Mouse (Mus musculus) liver, adult 2 months (tissue): ENCODE data around the gene Lmln. TPM values are rescaled to one million over a fixed set of nuclear protein-coding genes. Genes with fewer than 3 reads are reported as not detected.
"Not testable (repeated sequence)": the region's sequence is repeated elsewhere in the genome, so short reads cannot be mapped to it uniquely, and the experiment has no call there.

Experiments
- DNase-seq: peaks from one replicate; pipeline ENCODE4 v3.0.0-alpha.2; 2011; ENCODE audit warnings: low read depth, low spot score; ENCODE audit errors: extremely low read depth
- H3K27ac ChIP-seq: fragments of 200-500 bp; replicated peaks from 2 replicates; pipeline ENCODE4 v1.5.1; 2012; ENCODE audit warnings: low read depth, mild to moderate bottlenecking, control low read depth, inconsistent platforms, low read length; ENCODE audit not compliant: insufficient read depth
- H3K27me3 ChIP-seq: fragments of 200-500 bp; 2 replicates; pipeline ENCODE4 v1.6.1; 2012; ENCODE audit warnings: mild to moderate bottlenecking, moderate library complexity, low read length, inconsistent platforms; ENCODE audit not compliant: control insufficient read depth, insufficient read depth
- H3K36me3 ChIP-seq: fragments of 200-500 bp; 2 replicates; pipeline ENCODE4 v1.6.1; 2012; ENCODE audit warnings: low read length, inconsistent platforms; ENCODE audit not compliant: control insufficient read depth, insufficient read depth
- H3K4me1 ChIP-seq: fragments of 200-500 bp; 2 replicates; pipeline ENCODE4 v1.6.1; 2011; ENCODE audit warnings: low read length; ENCODE audit not compliant: control insufficient read depth, insufficient read depth
- H3K4me3 ChIP-seq: fragments of 200-500 bp; 2 replicates; pipeline ENCODE4 v1.5.1; 2011; ENCODE audit warnings: low read depth, mild to moderate bottlenecking, control low read depth, low read length, moderate library complexity; ENCODE audit not compliant: insufficient read depth
- H3K79me2 ChIP-seq: fragments of 200-500 bp; 2 replicates; pipeline ENCODE4 v1.6.1; 2012; ENCODE audit warnings: inconsistent platforms, mild to moderate bottlenecking, low read length, moderate library complexity; ENCODE audit not compliant: control insufficient read depth, insufficient read depth
- H3K9ac ChIP-seq: fragments of 200-500 bp; 2 replicates; pipeline ENCODE4 v1.6.1; 2012; ENCODE audit warnings: low read depth, mild to moderate bottlenecking, control low read depth, inconsistent platforms, low read length
- CTCF ChIP-seq: fragments of 200-500 bp; IDR thresholded peaks from 2 replicates; pipeline ENCODE4 v1.5.1; 2011; ENCODE audit warnings: low read depth, low read length, control low read depth
- POLR2A ChIP-seq: fragments of 200-500 bp; IDR thresholded peaks from 2 replicates; pipeline ENCODE4 v1.6.1; 2011; ENCODE audit warnings: low read length, control low read depth; ENCODE audit not compliant: insufficient read depth; ENCODE audit errors: extremely low read depth
- WGBS: fragments of 180-500 bp; shearing (Covaris S2); methylation state at CpG from one replicate; pipeline ENCODE4 v1.1.7; 2018; 5-methylcytosine and 5-hydroxymethylcytosine counted together
- polyA plus RNA-seq: library from polyadenylated mRNA; depleted of rRNA; stranded (reverse); fragments of >200 nt; gene quantifications from 2 replicates; pipeline ENCODE4 v1.2.3, GENCODE M21; 2012
- total RNA-seq: library from RNA; depleted of rRNA; stranded (reverse); fragments of >200 nt; gene quantifications from 2 replicates; pipeline ENCODE4 v1.2.3, GENCODE M21; 2014

The Lmln gene
- total and polyA plus RNA-seq, 2 experiments: 0.81 to 1.8 TPM

- WGBS: 4% methylated on average over 4 of the region's 4 CpGs
- H3K36me3 ChIP-seq: no peaks in the 10 kb centered on the region
- H3K4me1 ChIP-seq: no peaks in the 10 kb centered on the region
- H3K9ac ChIP-seq: no peak overlapping the region
- H3K27ac ChIP-seq: no peak overlapping the region
- TF ChIP-seq CTCF: no peak
- no peak for TF ChIP-seq POLR2A
- H3K79me2 ChIP-seq: no peaks in the 10 kb centered on the region
- H3K27me3 ChIP-seq: no peaks in the 10 kb centered on the region
- peak; percentile 67 for DNase-seq
- no peak overlapping the region for H3K4me3 ChIP-seq
Observed at GRCm38 (mm10) chr16:33130731-33131130, 68.4 kb downstream of the Lmln start.

GRCm38 (mm10) chr16:33133186-33133585 is 70.9 kb downstream of the Lmln start:
- Histone ChIP-seq H3K79me2 (no peaks in the 10 kb centered on the region), H3K27ac (no peak overlapping the region), H3K4me1 (no peaks in the 10 kb centered on the region), H3K4me3 (no peak overlapping the region), H3K27me3 (no peaks in the 10 kb centered on the region), H3K36me3 (no peaks in the 10 kb centered on the region), H3K9ac (no peak overlapping the region)
- DNase-seq: no peak
- TF ChIP-seq CTCF (no peak), POLR2A (no peak)
- 90% methylated on average over 13 of the region's 13 CpGs for WGBS

- TF ChIP-seq POLR2A: no peak
- no peak for TF ChIP-seq CTCF
- Histone ChIP-seq H3K79me2 (no peaks in the 10 kb centered on the region), H3K27me3 (no peaks in the 10 kb centered on the region), H3K4me1 (no peaks in the 10 kb centered on the region), H3K36me3 (no peaks in the 10 kb centered on the region), H3K4me3 (no peak overlapping the region), H3K27ac (no peak overlapping the region), H3K9ac (no peak overlapping the region)
- 85% methylated on average over 4 of the region's 4 CpGs for WGBS
- no peak for DNase-seq
Observed at GRCm38 (mm10) chr16:33135167-33135566, 72.8 kb downstream of the Lmln start.

GRCm38 (mm10) chr16:33139061-33139460 is 76.7 kb downstream of the Lmln start:
- not testable (repeated sequence) for H3K4me3 ChIP-seq, H3K79me2 ChIP-seq, H3K36me3 ChIP-seq, H3K9ac ChIP-seq, H3K27me3 ChIP-seq, H3K27ac ChIP-seq, DNase-seq, H3K4me1 ChIP-seq
- 70% methylated on average over 6 of the region's 7 CpGs for WGBS

GRCm38 (mm10) chr16:33141758-33142280 is 79.5 kb downstream of the Lmln start:
- no peak for DNase-seq
- TF ChIP-seq CTCF: no peak
- TF ChIP-seq POLR2A: no peak
- 95% methylated on average over 3 of the region's 3 CpGs for WGBS

GRCm38 (mm10) chr16:33143452-33143851 is 81.1 kb downstream of the Lmln start:
- Histone ChIP-seq H3K27ac (no peak overlapping the region), H3K79me2 (no peaks in the 10 kb centered on the region), H3K36me3 (no peaks in the 10 kb centered on the region), H3K27me3 (no peaks in the 10 kb centered on the region), H3K4me1 (no peaks in the 10 kb centered on the region), H3K9ac (no peak overlapping the region), H3K4me3 (no peak overlapping the region)
- whole genome bisulfite sequencing: 79% methylated on average over 2 of the region's 2 CpGs
- DNase-seq: no peak
- TF ChIP-seq POLR2A (no peak), CTCF (no peak)

More at GRCm38 (mm10) chr16:33141758-33142280, 79.5 kb downstream of the Lmln start:
- H3K79me2 ChIP-seq: no peaks in the 10 kb centered on the region
- no peak overlapping the region for H3K27ac ChIP-seq
- H3K4me1 ChIP-seq: no peaks in the 10 kb centered on the region
- no peak overlapping the region for H3K4me3 ChIP-seq
- H3K9ac ChIP-seq: no peak overlapping the region
- H3K36me3 ChIP-seq: no peaks in the 10 kb centered on the region
- H3K27me3 ChIP-seq: no peaks in the 10 kb centered on the region

- H3K27me3 ChIP-seq: no peaks in the 10 kb centered on the region
- 93% methylated on average over 3 of the region's 3 CpGs for WGBS
- H3K4me1 ChIP-seq: no peaks in the 10 kb centered on the region
- DNase-seq: no peak
- no peak for TF ChIP-seq CTCF
- TF ChIP-seq POLR2A: no peak
- H3K9ac ChIP-seq: no peak overlapping the region
- H3K79me2 ChIP-seq: no peaks in the 10 kb centered on the region
- no peaks in the 10 kb centered on the region for H3K36me3 ChIP-seq
- no peak overlapping the region for H3K4me3 ChIP-seq
- H3K27ac ChIP-seq: no peak overlapping the region
Observed at GRCm38 (mm10) chr16:33146185-33146584, 83.9 kb downstream of the Lmln start.
